Comparison of ENCODE assay signal across 8 mouse cellular contexts in genomic region chr9:119981183-119982179, GRCm38 (mm10). TPM values are rescaled to one million over a fixed set of nuclear protein-coding genes. Genes with fewer than 3 reads are reported as not detected.
DNase-seq lines count a peak whose midpoint lies in the region; ATAC-seq lines count a peak whose summit lies in the region.

No protein-coding gene starts in this region.

- H3K36me3 ChIP-seq in hindbrain, embryonic 12.5 days: no peaks in the 10 kb centered on the region
- H3K36me3 ChIP-seq in limb, embryonic 11.5 days (ENCODE audit: control insufficient read depth, insufficient read depth, low read length): no peaks in the 10 kb centered on the region
- no peaks in the 10 kb centered on the region for H3K36me3 ChIP-seq in midbrain, embryonic 10.5 days

- H3K4me3 ChIP-seq in brown adipose tissue, adult 24 weeks (ENCODE audit: insufficient read depth, low read depth, low read length): peak overlapping the region; percentile 95
- H3K4me3 ChIP-seq in hindbrain, embryonic 12.5 days: peak overlapping the region; percentile 24
- H3K4me3 ChIP-seq in limb, embryonic 11.5 days (ENCODE audit: low read depth, low read length): peak overlapping the region; percentile 21
- H3K4me3 ChIP-seq in midbrain, embryonic 10.5 days: peak overlapping the region; percentile 69

- H3K27ac ChIP-seq in brown adipose tissue, adult 24 weeks (replicated peaks; ENCODE audit: low read depth, low read length): peak overlapping the region; percentile 93
- H3K27ac ChIP-seq in hindbrain, embryonic 12.5 days: peak overlapping the region; percentile 84
- H3K27ac ChIP-seq in limb, embryonic 11.5 days (replicated peaks; ENCODE audit: low read depth, low read length): peak overlapping the region; percentile 89
- peak overlapping the region; percentile 86 for H3K27ac ChIP-seq in midbrain, embryonic 10.5 days (replicated peaks)

- 2% methylated on average over 16 of the region's 16 CpGs for WGBS in hindbrain, embryonic 12.5 days
- WGBS in limb, embryonic 11.5 days: under 1% methylated on average over 16 of the region's 16 CpGs
- under 1% methylated on average over 16 of the region's 16 CpGs for WGBS in midbrain, embryonic 10.5 days

- peak overlapping the region; percentile 87 for H3K4me2 ChIP-seq in hindbrain, embryonic 12.5 days (replicated peaks)
- H3K4me2 ChIP-seq in limb, embryonic 11.5 days (ENCODE audit: low read depth, severe bottlenecking): peak overlapping the region; percentile 96

- H3K4me1 ChIP-seq in brown adipose tissue, adult 24 weeks (ENCODE audit: control insufficient read depth, insufficient read depth, insufficient read length, low read length): peaks cover 33% of the 10 kb centered on the region
- peaks cover 65% of the 10 kb centered on the region for H3K4me1 ChIP-seq in hindbrain, embryonic 12.5 days
- H3K4me1 ChIP-seq in limb, embryonic 11.5 days (ENCODE audit: control insufficient read depth, insufficient read depth, low read length): peaks cover 64% of the 10 kb centered on the region
- peaks cover 86% of the 10 kb centered on the region for H3K4me1 ChIP-seq in midbrain, embryonic 10.5 days

- DNase-seq in frontal cortex, postnatal 25 days (ENCODE audit: low spot score in 2 of 2): no peak
- DNase-seq in forelimb bud, embryonic 11.5 days (ENCODE audit: low read depth, low spot score): peak; percentile 79
- peak; percentile 79 for DNase-seq in limb, embryonic 11.5 days (ENCODE audit: low spot score)
- peak; percentile 72 for DNase-seq in midbrain, embryonic 10.5 days (ENCODE audit: low spot score)
- peak; percentile 35 to 71 for DNase-seq in spleen, postnatal 10 days (ENCODE audit: low spot score in 2 of 2)

- ATAC-seq in frontal cortex, adult (ENCODE audit: low TSS enrichment): peak; percentile 18
- ATAC-seq in hindbrain, embryonic 12.5 days (ENCODE audit: low FRiP score): peak; percentile 29
- peak; percentile 33; the same call in 1 of the 2 replicates for ATAC-seq in limb, embryonic 11.5 days (ENCODE audit: insufficient number of reproducible peaks, low FRiP score, low TSS enrichment, low read depth)

- H3K9ac ChIP-seq in hindbrain, embryonic 12.5 days: peak overlapping the region; percentile 38; the same call in 1 of the 2 replicates
- H3K9ac ChIP-seq in limb, embryonic 11.5 days (ENCODE audit: low read length): peak overlapping the region; percentile 48

- H3K27me3 ChIP-seq in hindbrain, embryonic 12.5 days: peaks cover 27% of the 10 kb centered on the region
- no peaks in the 10 kb centered on the region for H3K27me3 ChIP-seq in limb, embryonic 11.5 days (ENCODE audit: control insufficient read depth, insufficient read depth, low read length)
- peaks cover 30% of the 10 kb centered on the region; the same call in 1 of the 2 replicates for H3K27me3 ChIP-seq in midbrain, embryonic 10.5 days (ENCODE audit: low read depth, poor library complexity, severe bottlenecking)

- H3K9me3 ChIP-seq in hindbrain, embryonic 12.5 days (replicated peaks): no peaks in the 10 kb centered on the region
- no peaks in the 10 kb centered on the region for H3K9me3 ChIP-seq in limb, embryonic 11.5 days (ENCODE audit: control insufficient read depth, low read length)
- H3K9me3 ChIP-seq in midbrain, embryonic 10.5 days (replicated peaks): no peaks in the 10 kb centered on the region

RNA-seq across cellular contexts. Expression of gene Csrnp1, which starts 3.0 kb away (rescaled TPM):
- polyA plus RNA-seq in brown adipose tissue, adult 24 weeks (2012; ENCODE audit: insufficient read depth, insufficient read length, missing spikeins): 3.1 and 7.0 TPM in 2 replicates
- 2.6 and 2.8 TPM in 2 replicates for polyA plus RNA-seq in hindbrain, embryonic 12.5 days (2016; fragmentation: Nextera tagmentation; extraction: Ambion mirVana)
- 1.5 and 1.6 TPM in 2 replicates for polyA plus RNA-seq in limb, embryonic 11.5 days (2014; fragmentation: Nextera tagmentation; extraction: Ambion mirVana)
- polyA plus RNA-seq in midbrain, embryonic 10.5 days (2016; fragmentation: Nextera tagmentation; extraction: Ambion mirVana): 1.9 and 2.7 TPM in 2 replicates

RNA-seq across cellular contexts. Expression of gene Xirp1, which starts 41.9 kb away (rescaled TPM):
- polyA plus RNA-seq in brown adipose tissue, adult 24 weeks (2012; ENCODE audit: insufficient read depth, insufficient read length, missing spikeins): 1.6 and 2.8 TPM in 2 replicates
- polyA plus RNA-seq in hindbrain, embryonic 12.5 days (2016; fragmentation: Nextera tagmentation; extraction: Ambion mirVana): 0.04 and 0.17 TPM in 2 replicates
- polyA plus RNA-seq in limb, embryonic 11.5 days (2014; fragmentation: Nextera tagmentation; extraction: Ambion mirVana): not detected in 2 replicates
- polyA plus RNA-seq in midbrain, embryonic 10.5 days (2016; fragmentation: Nextera tagmentation; extraction: Ambion mirVana): not detected in 2 replicates

RNA-seq across cellular contexts. Expression of gene Ttc21a, which starts 44.1 kb away (rescaled TPM):
- not detected in 2 replicates for polyA plus RNA-seq in brown adipose tissue, adult 24 weeks (2012; ENCODE audit: insufficient read depth, insufficient read length, missing spikeins)
- polyA plus RNA-seq in hindbrain, embryonic 12.5 days (2016; fragmentation: Nextera tagmentation; extraction: Ambion mirVana): 1.1 and 1.5 TPM in 2 replicates
- 0.35 and 0.68 TPM in 2 replicates for polyA plus RNA-seq in limb, embryonic 11.5 days (2014; fragmentation: Nextera tagmentation; extraction: Ambion mirVana)
- polyA plus RNA-seq in midbrain, embryonic 10.5 days (2016; fragmentation: Nextera tagmentation; extraction: Ambion mirVana): 0.16 and 0.42 TPM in 2 replicates

RNA-seq across cellular contexts. Expression of gene Gorasp1, which starts 44.1 kb away (rescaled TPM):
- polyA plus RNA-seq in brown adipose tissue, adult 24 weeks (2012; ENCODE audit: insufficient read depth, insufficient read length, missing spikeins): 6.2 and 8.3 TPM in 2 replicates
- polyA plus RNA-seq in hindbrain, embryonic 12.5 days (2016; fragmentation: Nextera tagmentation; extraction: Ambion mirVana): 22.4 and 24.0 TPM in 2 replicates
- 23.3 and 23.8 TPM in 2 replicates for polyA plus RNA-seq in limb, embryonic 11.5 days (2014; fragmentation: Nextera tagmentation; extraction: Ambion mirVana)
- polyA plus RNA-seq in midbrain, embryonic 10.5 days (2016; fragmentation: Nextera tagmentation; extraction: Ambion mirVana): 27.3 and 29.4 TPM in 2 replicates

Comparison
In these comparisons a context has a peak if more than half of its experiments do, and no peak if none do; other contexts are left out.
1. DNase-seq: peak in forelimb bud, embryonic 11.5 days (single experiment), limb, embryonic 11.5 days (single experiment), midbrain, embryonic 10.5 days (single experiment) and spleen, postnatal 10 days (2 of 2); none in frontal cortex, postnatal 25 days (0 of 2).
2. H3K4me3 ChIP-seq: peak in every context shown above with its lines; median percentile 95 in brown adipose tissue, adult 24 weeks; 69 in midbrain, embryonic 10.5 days; 24 in hindbrain, embryonic 12.5 days; 21 in limb, embryonic 11.5 days.
3. Peak in every context shown above with its lines, with median percentiles within 50 percentile points of each other: ATAC-seq and H3K27ac ChIP-seq.